Mouse (Mus musculus): Measurements from ENCODE around the gene Agpat4. TPM values are rescaled to one million over a fixed set of nuclear protein-coding genes. Genes with fewer than 3 reads are reported as not detected.

The Agpat4 gene
- polyA plus RNA-seq, 1 experiment from 2014 or later: 16.1 TPM

GRCm38 (mm10) chr17:12204246-12204645 lies 85.7 kb downstream of the Agpat4 start:
- Histone ChIP-seq H3K27me3 (replicated peaks; ENCODE audit: control insufficient read depth, insufficient read depth, low read length) (no peaks in the 10 kb centered on the region), H3K9me3 (replicated peaks; ENCODE audit: control insufficient read depth, low read length) (no peaks in the 10 kb centered on the region), H3K4me1 (ENCODE audit: control insufficient read depth, insufficient read depth, low read length) (peaks cover 35% of the 10 kb centered on the region), H3K4me2 (ENCODE audit: low read length) (no peak overlapping the region), H3K36me3 (ENCODE audit: control insufficient read depth, insufficient read depth, low read length) (no peaks in the 10 kb centered on the region), H3K4me3 (ENCODE audit: low read depth, low read length) (no peak overlapping the region), H3K9ac (ENCODE audit: low read length) (no peak overlapping the region), H3K27ac (ENCODE audit: low read depth, low read length) (no peak overlapping the region; the same call in none of the 2 replicates)
- no peak for DNase-seq (ENCODE audit: low spot score)
- 74% methylated on average over 3 of the region's 3 CpGs for WGBS
- ATAC-seq: no peak

GRCm38 (mm10) chr17:12204689-12205014 lies 86.1 kb downstream of the Agpat4 start:
- peak; percentile 29 for DNase-seq (ENCODE audit: low spot score)
- Histone ChIP-seq H3K9me3 (replicated peaks; ENCODE audit: control insufficient read depth, low read length) (no peaks in the 10 kb centered on the region), H3K4me2 (ENCODE audit: low read length) (no peak overlapping the region), H3K4me3 (ENCODE audit: low read depth, low read length) (no peak overlapping the region), H3K9ac (ENCODE audit: low read length) (no peak overlapping the region), H3K27me3 (replicated peaks; ENCODE audit: control insufficient read depth, insufficient read depth, low read length) (no peaks in the 10 kb centered on the region), H3K4me1 (ENCODE audit: control insufficient read depth, insufficient read depth, low read length) (peaks cover 35% of the 10 kb centered on the region), H3K36me3 (ENCODE audit: control insufficient read depth, insufficient read depth, low read length) (no peaks in the 10 kb centered on the region), H3K27ac (ENCODE audit: low read depth, low read length) (no peak overlapping the region; the same call in none of the 2 replicates)
- WGBS: 53% methylated on average over 3 of the region's 3 CpGs
- no peak for ATAC-seq

- H3K9me3 ChIP-seq (replicated peaks; ENCODE audit: control insufficient read depth, low read length): no peaks in the 10 kb centered on the region
- peak overlapping the region; percentile 4; the same call in 1 of the 2 replicates for H3K27ac ChIP-seq (ENCODE audit: low read depth, low read length)
- no peak overlapping the region for H3K4me2 ChIP-seq (ENCODE audit: low read length)
- peaks cover 33% of the 10 kb centered on the region for H3K4me1 ChIP-seq (ENCODE audit: control insufficient read depth, insufficient read depth, low read length)
- no peaks in the 10 kb centered on the region for H3K36me3 ChIP-seq (ENCODE audit: control insufficient read depth, insufficient read depth, low read length)
- ATAC-seq (no peak), DNase-seq (ENCODE audit: low spot score) (no peak)
- no peak overlapping the region for H3K4me3 ChIP-seq (ENCODE audit: low read depth, low read length)
- no peak overlapping the region for H3K9ac ChIP-seq (ENCODE audit: low read length)
- H3K27me3 ChIP-seq (replicated peaks; ENCODE audit: control insufficient read depth, insufficient read depth, low read length): no peaks in the 10 kb centered on the region
- 67% methylated on average over 10 of the region's 10 CpGs for WGBS
Measured at GRCm38 (mm10) chr17:12205015-12205693, 86.7 kb downstream of the Agpat4 start.

- H3K4me3 ChIP-seq (ENCODE audit: low read depth, low read length): no peak overlapping the region
- peaks cover 32% of the 10 kb centered on the region for H3K4me1 ChIP-seq (ENCODE audit: control insufficient read depth, insufficient read depth, low read length)
- H3K9me3 ChIP-seq (replicated peaks; ENCODE audit: control insufficient read depth, low read length): no peaks in the 10 kb centered on the region
- 38% methylated on average over 4 of the region's 4 CpGs for WGBS
- no peak for ATAC-seq
- H3K27ac ChIP-seq (ENCODE audit: low read depth, low read length): 0 out of 2 replicates have a peak overlapping the region, but pooled peaks have one; percentile 4
- H3K9ac ChIP-seq (ENCODE audit: low read length): no peak overlapping the region
- no peak overlapping the region for H3K4me2 ChIP-seq (ENCODE audit: low read length)
- no peaks in the 10 kb centered on the region for H3K36me3 ChIP-seq (ENCODE audit: control insufficient read depth, insufficient read depth, low read length)
- no peak for DNase-seq (ENCODE audit: low spot score)
- no peaks in the 10 kb centered on the region for H3K27me3 ChIP-seq (replicated peaks; ENCODE audit: control insufficient read depth, insufficient read depth, low read length)
Measured at GRCm38 (mm10) chr17:12205694-12206075, 87.2 kb downstream of the Agpat4 start.

- no peak overlapping the region for H3K4me3 ChIP-seq (ENCODE audit: low read depth, low read length)
- WGBS: 84% methylated on average over 3 of the region's 3 CpGs
- peaks cover 32% of the 10 kb centered on the region for H3K4me1 ChIP-seq (ENCODE audit: control insufficient read depth, insufficient read depth, low read length)
Measured at GRCm38 (mm10) chr17:12206248-12206647, 87.7 kb downstream of the Agpat4 start.

GRCm38 (mm10) chr17:12207022-12207548 lies 88.6 kb downstream of the Agpat4 start:
- Histone ChIP-seq H3K9me3 (replicated peaks; ENCODE audit: control insufficient read depth, low read length) (no peaks in the 10 kb centered on the region), H3K4me3 (ENCODE audit: low read depth, low read length) (no peak overlapping the region), H3K9ac (ENCODE audit: low read length) (no peak overlapping the region), H3K36me3 (ENCODE audit: control insufficient read depth, insufficient read depth, low read length) (peaks cover 3% of the 10 kb centered on the region; the same call in 1 of the 2 replicates), H3K4me1 (ENCODE audit: control insufficient read depth, insufficient read depth, low read length) (peaks cover 34% of the 10 kb centered on the region), H3K4me2 (ENCODE audit: low read length) (no peak overlapping the region), H3K27me3 (replicated peaks; ENCODE audit: control insufficient read depth, insufficient read depth, low read length) (no peaks in the 10 kb centered on the region), H3K27ac (ENCODE audit: low read depth, low read length) (no peak overlapping the region)
- DNase-seq (ENCODE audit: low spot score): peak; percentile 47
- no peak for ATAC-seq
- WGBS: 6% methylated on average over 1 of the region's 1 CpGs

More at GRCm38 (mm10) chr17:12206248-12206647, 87.7 kb downstream of the Agpat4 start:
- Histone ChIP-seq H3K9me3 (replicated peaks; ENCODE audit: control insufficient read depth, low read length) (no peaks in the 10 kb centered on the region), H3K4me2 (ENCODE audit: low read length) (no peak overlapping the region), H3K36me3 (ENCODE audit: control insufficient read depth, insufficient read depth, low read length) (no peaks in the 10 kb centered on the region), H3K27ac (ENCODE audit: low read depth, low read length) (no peak overlapping the region), H3K27me3 (replicated peaks; ENCODE audit: control insufficient read depth, insufficient read depth, low read length) (no peaks in the 10 kb centered on the region), H3K9ac (ENCODE audit: low read length) (no peak overlapping the region)
- DNase-seq (ENCODE audit: low spot score) (no peak), ATAC-seq (no peak)

- peaks cover 17% of the 10 kb centered on the region for H3K36me3 ChIP-seq (ENCODE audit: control insufficient read depth, insufficient read depth, low read length)
- no peaks in the 10 kb centered on the region for H3K9me3 ChIP-seq (replicated peaks; ENCODE audit: control insufficient read depth, low read length)
- 89% methylated on average over 4 of the region's 4 CpGs for WGBS
- ATAC-seq (no peak), DNase-seq (ENCODE audit: low spot score) (no peak)
- H3K4me2 ChIP-seq (ENCODE audit: low read length): no peak overlapping the region
- no peaks in the 10 kb centered on the region for H3K27me3 ChIP-seq (replicated peaks; ENCODE audit: control insufficient read depth, insufficient read depth, low read length)
- H3K4me3 ChIP-seq (ENCODE audit: low read depth, low read length): no peak overlapping the region
- no peak overlapping the region for H3K9ac ChIP-seq (ENCODE audit: low read length)
- peaks cover 23% of the 10 kb centered on the region for H3K4me1 ChIP-seq (ENCODE audit: control insufficient read depth, insufficient read depth, low read length)
- H3K27ac ChIP-seq (ENCODE audit: low read depth, low read length): no peak overlapping the region
Measured at GRCm38 (mm10) chr17:12209481-12209880, 91.0 kb downstream of the Agpat4 start.

GRCm38 (mm10) chr17:12210544-12211132 lies 92.1 kb downstream of the Agpat4 start:
- Histone ChIP-seq H3K27me3 (replicated peaks; ENCODE audit: control insufficient read depth, insufficient read depth, low read length) (no peaks in the 10 kb centered on the region), H3K4me2 (ENCODE audit: low read length) (no peak overlapping the region), H3K4me3 (ENCODE audit: low read depth, low read length) (no peak overlapping the region), H3K9me3 (replicated peaks; ENCODE audit: control insufficient read depth, low read length) (no peaks in the 10 kb centered on the region), H3K27ac (ENCODE audit: low read depth, low read length) (no peak overlapping the region), H3K36me3 (ENCODE audit: control insufficient read depth, insufficient read depth, low read length) (peaks cover 28% of the 10 kb centered on the region), H3K9ac (ENCODE audit: low read length) (no peak overlapping the region), H3K4me1 (ENCODE audit: control insufficient read depth, insufficient read depth, low read length) (peaks cover 15% of the 10 kb centered on the region)
- peak; percentile 56 for ATAC-seq
- WGBS: 31% methylated on average over 8 of the region's 8 CpGs
- DNase-seq (ENCODE audit: low spot score): peak; percentile 85

GRCm38 (mm10) chr17:12211890-12212289 lies 93.4 kb downstream of the Agpat4 start:
- Histone ChIP-seq H3K4me2 (ENCODE audit: low read length) (no peak overlapping the region), H3K27ac (ENCODE audit: low read depth, low read length) (no peak overlapping the region; the same call in 1 of the 2 replicates), H3K27me3 (replicated peaks; ENCODE audit: control insufficient read depth, insufficient read depth, low read length) (no peaks in the 10 kb centered on the region), H3K9me3 (replicated peaks; ENCODE audit: control insufficient read depth, low read length) (no peaks in the 10 kb centered on the region), H3K4me3 (ENCODE audit: low read depth, low read length) (no peak overlapping the region), H3K9ac (ENCODE audit: low read length) (no peak overlapping the region), H3K4me1 (ENCODE audit: control insufficient read depth, insufficient read depth, low read length) (peaks cover 9% of the 10 kb centered on the region), H3K36me3 (ENCODE audit: control insufficient read depth, insufficient read depth, low read length) (peaks cover 39% of the 10 kb centered on the region)
- WGBS: 87% methylated on average over 11 of the region's 11 CpGs
- DNase-seq (ENCODE audit: low spot score) (no peak), ATAC-seq (no peak)
